Mouse (Mus musculus) adrenal gland, postnatal 14 days (tissue): ENCODE results near the gene Fam47e. TPM values are rescaled to one million over a fixed set of nuclear protein-coding genes. Genes with fewer than 3 reads are reported as not detected.
A peak's percentile ranks its signal among the peaks of the same experiment; 100 is the strongest.
"Not testable (repeated sequence)": the region's sequence is repeated elsewhere in the genome, so short reads cannot be mapped to it uniquely, and the experiment has no call there.

ENCODE experiments used
- DNase-seq: peaks from one replicate; pipeline ENCODE4 v3.0.0; 2021; ENCODE audit warnings: mixed read lengths
- long read RNA-seq, 2 experiments: library from polyadenylated mRNA; stranded (forward); transcript quantifications; one replicate each; pipeline ENCODE4 v2.0.0; 2021
- total RNA-seq: library from RNA; stranded (reverse); gene quantifications from 2 replicates; pipeline ENCODE4 v1.2.3, GENCODE M21; 2021

The Fam47e gene
- not detected in 2 replicates for total RNA-seq
- long read RNA-seq, experiment 1 = 0 reads
- long read RNA-seq, experiment 2 = 0 reads

- DNase-seq = no peak
These were observed at the start of gene Fam47e for GRCm38 (mm10) chr5:92554891-92555511. TSS of gene Fam47e (plus strand) at chr5:92555069.

- peak; percentile 99 for DNase-seq
These were observed 49.4 kb upstream of the Fam47e start for GRCm38 (mm10) chr5:92505402-92505865.

- DNase-seq = peak; percentile 45
These were observed 48.6 kb upstream of the Fam47e start for GRCm38 (mm10) chr5:92506301-92506729.

GRCm38 (mm10) chr5:92506733-92507132, 48.1 kb upstream of the Fam47e start, which contains the start of gene Scarb2:
TSS of gene Scarb2 (minus strand) at chr5:92506833.
- no peak for DNase-seq

GRCm38 (mm10) chr5:92508853-92509252, 46.0 kb upstream of the Fam47e start:
- DNase-seq = no peak

- no peak for DNase-seq
These were observed 43.6 kb upstream of the Fam47e start for GRCm38 (mm10) chr5:92511256-92511655.

- DNase-seq = no peak
These were observed 42.8 kb upstream of the Fam47e start for GRCm38 (mm10) chr5:92512066-92512465.

GRCm38 (mm10) chr5:92521131-92521530, 33.7 kb upstream of the Fam47e start:
- not testable (repeated sequence) for DNase-seq

- no peak for DNase-seq
These were observed 30.0 kb upstream of the Fam47e start for GRCm38 (mm10) chr5:92524821-92525258.

GRCm38 (mm10) chr5:92539698-92540097, 15.2 kb upstream of the Fam47e start:
- no peak for DNase-seq

- DNase-seq = no peak
These were observed 2.3 kb upstream of the Fam47e start for GRCm38 (mm10) chr5:92552611-92553010.

GRCm38 (mm10) chr5:92553939-92554338, 930 bp upstream of the Fam47e start:
- DNase-seq = peak; percentile 17

GRCm38 (mm10) chr5:92554443-92554842, 426 bp upstream of the Fam47e start:
- peak; percentile 12 for DNase-seq

GRCm38 (mm10) chr5:92555905-92556304, 1.0 kb downstream of the Fam47e start:
- no peak for DNase-seq

- DNase-seq = no peak
These were observed 2.6 kb downstream of the Fam47e start for GRCm38 (mm10) chr5:92557508-92557907.

GRCm38 (mm10) chr5:92560201-92560600, 5.3 kb downstream of the Fam47e start:
- DNase-seq = no peak

- DNase-seq = no peak
These were observed 7.1 kb downstream of the Fam47e start for GRCm38 (mm10) chr5:92562002-92562401.

- no peak for DNase-seq
These were observed 16.4 kb downstream of the Fam47e start for GRCm38 (mm10) chr5:92571232-92571631.

GRCm38 (mm10) chr5:92579559-92579958, 24.7 kb downstream of the Fam47e start:
- no peak for DNase-seq

- DNase-seq = no peak
These were observed 31.1 kb downstream of the Fam47e start for GRCm38 (mm10) chr5:92585932-92586331.

- no peak for DNase-seq
These were observed 40.2 kb downstream of the Fam47e start for GRCm38 (mm10) chr5:92595026-92595425.

- DNase-seq = no peak
These were observed 42.0 kb downstream of the Fam47e start for GRCm38 (mm10) chr5:92596865-92597264.

GRCm38 (mm10) chr5:92599030-92599429, 44.2 kb downstream of the Fam47e start:
- peak; percentile 72 for DNase-seq
